Mouse (Mus musculus): ENCODE data around the gene Polr2f. TPM values are rescaled to one million over a fixed set of nuclear protein-coding genes. Genes with fewer than 3 reads are reported as not detected.

The Polr2f gene
- 46.6 and 52.7 TPM in 2 replicates for polyA plus RNA-seq (2012; rRNA removed)

DNA sequence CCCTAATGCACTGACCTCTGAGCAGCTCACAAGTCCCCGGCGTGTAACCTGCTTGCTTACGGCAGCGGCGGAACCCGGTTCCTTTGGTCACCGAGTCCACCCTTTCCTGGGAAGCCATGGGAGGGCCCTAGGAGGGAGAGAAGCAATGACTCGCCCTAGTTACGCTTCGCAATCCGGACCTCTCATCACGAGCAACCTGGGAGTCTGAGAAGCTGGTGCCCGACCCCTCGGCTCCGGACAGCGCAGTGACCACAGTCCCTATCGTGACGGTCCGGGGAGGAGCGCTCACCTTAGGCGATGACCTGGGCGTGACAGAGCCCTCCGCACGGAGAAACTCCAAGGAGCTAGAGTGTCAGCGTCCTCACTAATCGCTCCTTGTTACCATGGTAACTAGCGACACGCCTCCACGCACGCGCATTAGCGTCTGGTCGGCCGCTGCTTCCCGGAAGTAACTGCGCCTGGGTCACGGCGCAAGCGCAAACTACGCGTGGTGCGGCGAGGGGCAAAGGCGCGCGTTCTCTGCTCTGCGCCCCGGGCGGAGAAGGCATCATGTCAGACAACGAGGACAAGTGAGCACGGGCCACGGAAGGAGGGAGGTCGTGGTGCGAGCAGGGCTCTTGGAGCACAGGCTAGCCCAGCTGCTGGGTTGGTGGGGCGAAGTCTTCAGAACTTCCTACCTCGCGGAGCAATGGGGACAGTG is at the start of gene Polr2f, which contains the start of gene 1700088E04Rik:
Gene Polr2f, plus strand, starts transcription at position 144 of the 700 bp plus-strand sequence.
Gene 1700088E04Rik, minus strand, starts transcription at position 388 of the 700 bp plus-strand sequence.

DNA sequence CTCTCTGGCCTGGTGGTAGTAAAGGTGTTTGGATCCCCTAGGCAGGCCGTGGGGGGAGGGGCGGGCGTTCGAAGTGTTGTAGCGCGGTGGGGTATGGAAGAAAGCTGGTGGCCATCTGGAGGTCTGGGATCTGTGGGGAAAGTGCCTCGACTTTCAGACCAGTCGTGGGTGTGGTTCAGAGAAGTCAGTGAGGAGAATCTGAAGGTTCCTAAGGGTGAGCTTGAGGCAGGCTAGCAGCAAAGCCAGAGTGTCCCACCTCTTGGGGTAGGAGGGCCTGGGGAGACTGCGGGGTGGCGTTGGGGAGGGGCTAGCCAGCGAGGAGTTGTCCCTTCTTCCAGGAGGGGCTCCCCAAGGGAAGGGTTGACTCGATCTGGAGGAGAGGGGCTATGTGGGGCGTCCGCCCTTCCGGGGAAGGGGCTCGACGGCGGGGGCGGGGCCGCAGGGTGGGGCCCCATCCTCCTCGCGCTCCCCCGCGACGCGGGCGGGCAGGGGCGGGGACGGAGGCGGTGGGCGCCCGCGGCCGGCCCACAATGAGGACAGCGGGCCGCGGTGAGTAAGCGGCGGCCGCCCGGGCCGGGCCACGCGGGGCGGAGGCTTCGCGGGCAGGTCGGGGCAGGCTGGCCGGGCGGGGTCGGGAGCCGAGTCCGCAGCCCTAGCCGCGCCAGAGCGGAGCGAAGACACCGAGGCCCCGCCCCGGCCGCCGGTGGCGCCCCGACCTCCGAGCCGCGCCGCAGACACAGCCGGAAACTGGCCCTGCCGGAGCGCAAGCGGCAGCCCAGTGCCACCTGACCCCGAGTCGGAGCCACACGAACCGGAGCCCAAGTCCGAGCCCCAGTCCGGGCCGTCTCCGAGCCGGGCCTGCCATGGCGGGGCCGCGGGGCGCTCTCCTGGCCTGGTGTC is 32.1 kb upstream of the Polr2f start, which contains the start of gene Micall1:
Gene Micall1, plus strand, starts transcription at position 478 of the 900 bp plus-strand sequence.

DNA sequence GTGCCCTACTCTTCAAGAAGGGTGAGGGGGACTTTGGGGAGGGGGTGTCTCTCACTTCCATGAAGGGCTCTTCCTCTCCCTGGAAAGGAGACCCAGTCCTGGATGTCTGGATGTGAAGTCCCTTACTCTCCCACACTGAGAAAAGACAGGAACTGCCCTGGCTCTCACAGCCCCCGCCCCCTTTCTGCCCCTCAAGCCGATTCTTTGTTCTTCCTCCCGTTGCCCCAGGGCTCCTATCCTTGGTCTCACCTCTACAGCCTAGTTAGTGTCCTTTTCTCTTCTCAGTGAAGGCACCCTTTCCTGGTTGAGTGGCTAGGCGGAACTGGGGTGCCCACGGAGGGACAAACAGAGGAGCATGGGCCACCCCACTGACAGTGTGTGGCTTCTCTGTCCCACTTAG is 24.3 kb downstream of the Polr2f start, which contains the start of gene Sox10:
Gene Sox10, minus strand, starts transcription at position 101 of the 400 bp plus-strand sequence.

Other genes starting within 250 kb of the Polr2f start
- gene Gm49510, start 241.3 kb upstream of the Polr2f start, polyA plus RNA-seq (2012; rRNA removed) = 0.07 and 0.26 TPM in 2 replicates
- 93.4 and 135 TPM in 2 replicates for gene Sh3bp1, start 241.2 kb upstream of the Polr2f start, polyA plus RNA-seq (2012; rRNA removed)
- gene Pdxp, start 227.1 kb upstream of the Polr2f start, polyA plus RNA-seq (2012; rRNA removed) = 22.4 and 31.3 TPM in 2 replicates
- 549 and 769 TPM in 2 replicates for gene Lgals1, start 214.3 kb upstream of the Polr2f start, polyA plus RNA-seq (2012; rRNA removed)
- 27.1 and 31.5 TPM in 2 replicates for gene Nol12, start 206.1 kb upstream of the Polr2f start, polyA plus RNA-seq (2012; rRNA removed)
- 107 and 117 TPM in 2 replicates for gene Triobp, start 193.3 kb upstream of the Polr2f start, polyA plus RNA-seq (2012; rRNA removed)
- 134 and 223 TPM in 2 replicates for gene H1f0, start 112.6 kb upstream of the Polr2f start, polyA plus RNA-seq (2012; rRNA removed)
- 2.7 and 3.4 TPM in 2 replicates for gene Galr3, start 99.1 kb upstream of the Polr2f start, polyA plus RNA-seq (2012; rRNA removed)
- 95.6 and 99.9 TPM in 2 replicates for gene Ankrd54, start 78.1 kb upstream of the Polr2f start, polyA plus RNA-seq (2012; rRNA removed)
- 207 and 263 TPM in 2 replicates for gene Eif3l, start 65.8 kb upstream of the Polr2f start, polyA plus RNA-seq (2012; rRNA removed)
- gene Micall1, start 32.1 kb upstream of the Polr2f start, polyA plus RNA-seq (2012; rRNA removed) = 46.7 and 50.8 TPM in 2 replicates
- gene 1700088E04Rik, start 244 bp downstream of the Polr2f start, polyA plus RNA-seq (2012; rRNA removed) = 14.3 and 22.3 TPM in 2 replicates
- gene Sox10, start 24.2 kb downstream of the Polr2f start, polyA plus RNA-seq (2012; rRNA removed) = 0.70 and 1.3 TPM in 2 replicates
- gene Pick1, start 88.2 kb downstream of the Polr2f start, polyA plus RNA-seq (2012; rRNA removed) = 36.5 and 39.2 TPM in 2 replicates
- gene Gm49486, start 88.4 kb downstream of the Polr2f start, polyA plus RNA-seq (2012; rRNA removed) = 0.23 TPM in 1 of 2 replicates, not detected in the other
- 0.11 and 0.70 TPM in 2 replicates for gene Slc16a8, start 113.8 kb downstream of the Polr2f start, polyA plus RNA-seq (2012; rRNA removed)
- 7.3 and 9.0 TPM in 2 replicates for gene Baiap2l2, start 144.5 kb downstream of the Polr2f start, polyA plus RNA-seq (2012; rRNA removed)
- 64.3 and 68.4 TPM in 2 replicates for gene Pla2g6, start 187.4 kb downstream of the Polr2f start, polyA plus RNA-seq (2012; rRNA removed)
- gene Maff, start 205.6 kb downstream of the Polr2f start, polyA plus RNA-seq (2012; rRNA removed) = 8.4 and 16.0 TPM in 2 replicates

All from ovary, adult 2 months (tissue).